Mouse (Mus musculus) forelimb bud, embryonic 11.5 days (tissue): ENCODE measurements around the gene Hoxb8.

ENCODE experiments used
- DNase-seq: peaks from one replicate; pipeline ENCODE4 v3.0.0-alpha.2; 2012; ENCODE audit warnings: low read depth, low spot score

Hoxb8 gene

GRCm38 (mm10) chr11:96285771-96286738 is 4.3 kb downstream of the Hoxb8 start, which contains the start of gene Hoxb7:
TSS of gene Hoxb7 (plus strand) at chr11:96286623.
- no peak for DNase-seq

GRCm38 (mm10) chr11:96286739-96287385 is 5.2 kb downstream of the Hoxb8 start:
- DNase-seq, result no peak

GRCm38 (mm10) chr11:96287411-96287810 is 5.7 kb downstream of the Hoxb8 start:
- no peak for DNase-seq

- DNase-seq, result no peak
These were observed 6.9 kb downstream of the Hoxb8 start for GRCm38 (mm10) chr11:96288455-96289221.

- DNase-seq, result no peak
These were observed 7.6 kb downstream of the Hoxb8 start for GRCm38 (mm10) chr11:96289293-96289692.

GRCm38 (mm10) chr11:96289837-96290236 is 8.1 kb downstream of the Hoxb8 start:
- no peak for DNase-seq

- no peak for DNase-seq
These were observed 9.1 kb downstream of the Hoxb8 start for GRCm38 (mm10) chr11:96290705-96291355.

GRCm38 (mm10) chr11:96291681-96292564 is 10.2 kb downstream of the Hoxb8 start, which contains the start of gene Hoxb6:
TSS of gene Hoxb6 (plus strand) at chr11:96292476.
- DNase-seq, result no peak

- DNase-seq, result no peak
These were observed 11.0 kb downstream of the Hoxb8 start for GRCm38 (mm10) chr11:96292565-96293301.

GRCm38 (mm10) chr11:96293302-96293921 is 11.7 kb downstream of the Hoxb8 start:
- no peak for DNase-seq

- DNase-seq, result peak; percentile 87
These were observed 12.8 kb downstream of the Hoxb8 start for GRCm38 (mm10) chr11:96294245-96295091.

GRCm38 (mm10) chr11:96295092-96295835 is 13.6 kb downstream of the Hoxb8 start:
- DNase-seq, result no peak

GRCm38 (mm10) chr11:96296997-96297396 is 15.3 kb downstream of the Hoxb8 start:
- DNase-seq, result no peak

GRCm38 (mm10) chr11:96297428-96297827 is 15.7 kb downstream of the Hoxb8 start:
- DNase-seq, result no peak

GRCm38 (mm10) chr11:96297968-96298635 is 16.4 kb downstream of the Hoxb8 start:
- no peak for DNase-seq

GRCm38 (mm10) chr11:96298895-96299667 is 17.4 kb downstream of the Hoxb8 start:
- no peak for DNase-seq
